Mouse (Mus musculus): ENCODE data around the gene Erbin. TPM values are rescaled to one million over a fixed set of nuclear protein-coding genes. Genes with fewer than 3 reads are reported as not detected.

The Erbin gene
- polyA plus RNA-seq, 1 experiment = 8.4 TPM

DNA sequence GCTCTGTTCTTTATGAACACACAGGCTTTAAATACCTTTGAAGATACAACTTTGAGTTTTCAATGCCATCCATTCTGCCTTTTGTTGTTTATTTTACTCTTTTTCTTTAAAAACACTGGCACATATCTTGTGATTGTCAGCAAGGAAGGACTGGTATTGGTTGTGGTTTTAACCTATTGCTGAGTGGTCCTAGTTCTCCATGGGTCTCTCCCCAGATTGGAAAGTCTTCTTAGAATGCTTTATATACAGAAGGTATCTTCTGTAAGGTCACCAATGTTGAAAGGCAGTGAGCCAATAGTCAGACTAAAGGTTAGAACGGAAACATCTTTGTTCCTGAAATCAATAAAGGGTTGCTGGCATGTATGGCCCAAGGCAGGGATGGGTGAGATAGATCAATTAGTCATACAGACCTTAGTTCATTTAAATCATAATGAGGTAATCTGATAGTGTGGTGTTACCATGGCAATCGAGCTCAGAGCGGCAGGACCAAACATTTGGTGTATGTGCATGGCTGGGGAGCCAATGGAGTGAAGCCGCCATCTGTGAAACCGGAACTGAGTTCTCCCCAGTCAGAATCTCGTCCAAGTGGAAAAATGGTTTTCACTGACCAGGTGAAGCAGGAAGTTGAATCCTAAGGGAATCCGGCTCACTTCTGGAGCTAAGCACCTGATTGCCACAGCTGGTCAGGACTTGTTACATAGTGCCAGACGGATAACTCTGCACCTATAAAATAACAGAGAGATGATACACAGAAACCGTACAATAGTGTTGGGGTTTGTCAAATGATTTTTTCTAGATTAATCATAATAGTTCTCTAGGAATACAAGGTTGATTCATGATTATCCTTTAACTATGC is 125.4 kb downstream of the Erbin start:
- H3K27me3 ChIP-seq (ENCODE audit: control insufficient read depth, insufficient read depth, insufficient read length) = no peaks in the 10 kb centered on the region
- H3K4me2 ChIP-seq (ENCODE audit: low read depth) = no peak overlapping the region
- no peaks in the 10 kb centered on the region for H3K79me2 ChIP-seq (ENCODE audit: control insufficient read depth, insufficient read depth)
- H3ac ChIP-seq (ENCODE audit: control insufficient read depth, insufficient read length) = no peak overlapping the region
- no peak for TF ChIP-seq MYOG (IDR thresholded peaks at IDR 0.05; ENCODE audit: control insufficient read depth in 1 of 3, insufficient read depth in 1 of 3, insufficient read length in 2 of 3, low read depth in 2 of 3)
- TF ChIP-seq CEBPB (IDR thresholded peaks at IDR 0.05; ENCODE audit: insufficient read depth, poor library complexity, severe bottlenecking) = no peak
- TF ChIP-seq USF1 (IDR thresholded peaks at IDR 0.05; ENCODE audit: low read depth) = no peak
- no peak for TF ChIP-seq MAX (IDR thresholded peaks at IDR 0.05; ENCODE audit: low read depth)
- no peak for TF ChIP-seq MYOD1 (IDR thresholded peaks at IDR 0.05; ENCODE audit: control insufficient read depth in 1 of 3, insufficient read length in 2 of 3, low read depth in 2 of 3)
- TF ChIP-seq POLR2AphosphoS2 (IDR thresholded peaks at IDR 0.05; ENCODE audit: insufficient read length, low read depth) = no peak
- TF ChIP-seq TCF3 (IDR thresholded peaks at IDR 0.05; ENCODE audit: insufficient read length, low read depth) = no peak
- no peak for TF ChIP-seq SRF (IDR thresholded peaks at IDR 0.05; ENCODE audit: control insufficient read depth, insufficient read length, low read depth)
- H3K4me3 ChIP-seq = no peak overlapping the region
- H3K36me3 ChIP-seq (ENCODE audit: control insufficient read depth, insufficient read depth) = no peaks in the 10 kb centered on the region

DNA sequence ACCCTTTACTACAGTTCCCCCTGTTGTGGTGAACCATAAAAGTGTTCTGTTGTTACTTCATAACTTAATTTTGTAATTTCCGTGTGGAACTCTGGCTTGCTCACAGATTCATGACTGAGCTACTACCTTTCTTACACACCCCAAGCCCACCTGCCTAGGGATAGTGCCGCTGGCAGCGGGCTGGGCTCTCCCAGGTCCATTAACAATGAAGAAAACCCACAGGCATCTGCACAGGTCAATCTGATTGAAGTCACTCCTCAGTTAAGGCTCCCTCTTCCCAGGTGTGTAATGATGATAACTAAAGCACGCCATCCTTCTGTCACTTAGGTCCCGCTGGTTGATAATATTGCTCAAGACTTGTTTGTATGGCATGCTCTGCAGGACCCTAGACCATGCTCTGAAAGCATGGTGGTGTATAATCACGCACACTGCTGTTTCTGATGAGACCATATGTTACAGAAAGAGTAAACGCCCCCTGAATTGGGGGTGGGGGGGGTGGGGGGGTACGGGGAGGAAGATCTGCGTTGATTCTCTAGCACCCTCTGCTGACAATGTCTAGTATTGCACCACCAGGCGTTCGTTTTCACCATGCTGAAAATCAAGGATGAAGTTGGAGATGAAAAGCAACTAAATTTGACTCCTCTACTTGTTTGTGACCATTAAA is 140.3 kb downstream of the Erbin start:
- Histone ChIP-seq H3K4me2 (ENCODE audit: low read depth) (no peak overlapping the region), H3ac (ENCODE audit: control insufficient read depth, insufficient read length) (no peak overlapping the region), H3K4me3 (no peak overlapping the region), H3K36me3 (ENCODE audit: control insufficient read depth, insufficient read depth) (no peaks in the 10 kb centered on the region), H3K27me3 (ENCODE audit: control insufficient read depth, insufficient read depth, insufficient read length) (no peaks in the 10 kb centered on the region), H3K79me2 (ENCODE audit: control insufficient read depth, insufficient read depth) (no peaks in the 10 kb centered on the region)
- TF ChIP-seq POLR2AphosphoS2 (IDR thresholded peaks at IDR 0.05; ENCODE audit: insufficient read length, low read depth) (no peak), TCF3 (IDR thresholded peaks at IDR 0.05; ENCODE audit: insufficient read length, low read depth) (no peak), MYOD1 (IDR thresholded peaks at IDR 0.05; ENCODE audit: control insufficient read depth in 1 of 3, insufficient read length in 2 of 3, low read depth in 2 of 3) (no peak), MAX (IDR thresholded peaks at IDR 0.05; ENCODE audit: low read depth) (no peak)

DNA sequence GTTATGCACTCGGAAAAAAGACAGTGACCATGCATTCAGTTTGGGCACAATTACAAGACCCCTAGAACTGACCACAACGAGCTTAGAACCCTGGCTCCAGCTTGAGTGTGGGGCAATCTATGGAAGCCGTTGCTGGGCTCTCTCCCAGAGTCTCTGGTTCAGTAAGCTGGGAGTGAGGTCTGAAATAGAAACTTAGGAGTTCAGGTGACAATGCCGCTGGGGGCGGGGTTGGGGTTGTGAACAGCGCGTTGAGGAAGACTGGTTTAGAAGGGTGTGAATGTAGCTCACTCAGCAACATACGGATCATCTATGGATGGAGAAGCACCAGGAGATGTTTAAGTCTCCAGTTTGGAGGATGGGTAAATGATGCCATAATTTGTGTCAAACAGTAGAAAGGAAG is 143.2 kb downstream of the Erbin start:
- no peaks in the 10 kb centered on the region for H3K36me3 ChIP-seq (ENCODE audit: control insufficient read depth, insufficient read depth)
- peaks cover 16% of the 10 kb centered on the region for H3K79me2 ChIP-seq (ENCODE audit: control insufficient read depth, insufficient read depth)
- H3K27me3 ChIP-seq (ENCODE audit: control insufficient read depth, insufficient read depth, insufficient read length) = no peaks in the 10 kb centered on the region
- TF ChIP-seq CEBPB (IDR thresholded peaks at IDR 0.05; ENCODE audit: insufficient read depth, poor library complexity, severe bottlenecking) = no peak
- TF ChIP-seq TCF3 (IDR thresholded peaks at IDR 0.05; ENCODE audit: insufficient read length, low read depth) = no peak
- TF ChIP-seq REST (IDR thresholded peaks at IDR 0.05; ENCODE audit: insufficient read depth, insufficient read length) = no peak
- no peak for TF ChIP-seq MYOD1 (IDR thresholded peaks at IDR 0.05; ENCODE audit: control insufficient read depth in 1 of 3, insufficient read length in 2 of 3, low read depth in 2 of 3)
- TF ChIP-seq E2F4 (IDR thresholded peaks at IDR 0.05; ENCODE audit: insufficient read depth) = no peak
- no peak overlapping the region for H3ac ChIP-seq (ENCODE audit: control insufficient read depth, insufficient read length)
- H3K4me3 ChIP-seq = no peak overlapping the region
- H3K4me2 ChIP-seq (ENCODE audit: low read depth) = no peak overlapping the region

DNA sequence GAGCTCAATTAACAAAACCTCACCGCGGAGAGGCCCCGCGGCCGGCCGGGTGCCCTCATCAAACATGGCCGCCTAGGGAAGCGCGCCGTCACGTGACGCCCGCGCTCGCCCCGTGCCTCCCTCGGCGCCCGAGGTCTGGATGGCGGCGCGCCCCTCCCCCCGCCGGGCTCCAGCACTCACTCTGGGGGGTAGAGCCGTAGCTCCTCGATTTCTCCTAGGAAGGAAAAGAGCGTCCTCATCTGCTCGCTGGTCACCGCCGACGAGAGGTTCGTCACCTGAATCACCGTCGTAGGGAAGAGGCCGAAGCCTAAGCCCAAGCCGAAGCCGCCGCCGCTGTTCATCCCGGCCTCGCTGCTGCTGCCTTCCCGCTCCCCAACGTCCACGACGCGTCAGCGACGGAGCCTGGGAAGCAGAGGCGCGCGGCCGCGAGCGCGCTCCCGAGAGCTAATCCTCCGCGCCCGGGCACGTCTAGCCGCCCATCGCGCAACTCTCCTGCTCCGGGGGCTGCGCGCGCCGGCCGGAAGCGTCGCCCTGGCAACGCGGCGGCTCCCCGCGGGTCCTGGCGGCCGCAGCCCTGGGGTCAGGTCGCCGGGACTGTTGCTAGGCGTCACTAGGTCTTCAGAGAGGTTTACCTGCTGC is 146.1 kb downstream of the Erbin start, which contains the start of gene Srek1:
Srek1 (minus strand) TSS at position 490 of the 639 bp plus-strand sequence.
- no peaks in the 10 kb centered on the region for H3K27me3 ChIP-seq (ENCODE audit: control insufficient read depth, insufficient read depth, insufficient read length)
- H3K79me2 ChIP-seq (ENCODE audit: control insufficient read depth, insufficient read depth) = peaks cover 45% of the 10 kb centered on the region
- TF ChIP-seq USF1 (IDR thresholded peaks at IDR 0.05; ENCODE audit: low read depth) (peak; percentile 92), POLR2A (IDR thresholded peaks at IDR 0.05; ENCODE audit: insufficient read length, low read depth) (peak; percentile 92), E2F4 (IDR thresholded peaks at IDR 0.05; ENCODE audit: insufficient read depth) (no peak), MYOG (IDR thresholded peaks at IDR 0.05; ENCODE audit: control insufficient read depth in 1 of 3, insufficient read depth in 1 of 3, insufficient read length in 2 of 3, low read depth in 2 of 3) (peak in 1 of 3 experiments; percentile 12), POLR2AphosphoS2 (IDR thresholded peaks at IDR 0.05; ENCODE audit: insufficient read length, low read depth) (peak; percentile 81), TCF3 (IDR thresholded peaks at IDR 0.05; ENCODE audit: insufficient read length, low read depth) (no peak), MYOD1 (IDR thresholded peaks at IDR 0.05; ENCODE audit: control insufficient read depth in 1 of 3, insufficient read length in 2 of 3, low read depth in 2 of 3) (peak in 1 of 3 experiments; percentile 30)
- H3K4me2 ChIP-seq (ENCODE audit: low read depth) = peak within 1 kb of the TSS; percentile 87
- H3ac ChIP-seq (ENCODE audit: control insufficient read depth, insufficient read length) = peak within 1 kb of the TSS; percentile 26
- H3K36me3 ChIP-seq (ENCODE audit: control insufficient read depth, insufficient read depth) = peaks cover 3% of the 10 kb centered on the region
- H3K4me3 ChIP-seq = peak within 1 kb of the TSS; percentile 92
